Mouse (Mus musculus) neural tube, embryonic 11.5 days (tissue): Measurements from ENCODE around the gene Rpl10. TPM values are rescaled to one million over a fixed set of nuclear protein-coding genes. Genes with fewer than 3 reads are reported as not detected.
A peak's percentile ranks its signal among the peaks of the same experiment; 100 is the strongest.

Experiments
- ATAC-seq: fragments of 200-750 bp; cut with Nextera tagmentation; 2 replicates; pipeline ENCODE4 v1.8.0; 2017; ENCODE audit warnings: moderate number of reproducible peaks, mild to moderate bottlenecking, moderate TSS enrichment, moderate library complexity; ENCODE audit not compliant: insufficient read depth, low FRiP score, low TSS enrichment
- DNase-seq: peaks from one replicate; pipeline ENCODE4 v3.0.0-alpha.2; 2015; ENCODE audit warnings: low spot score
- H3K27ac ChIP-seq: fragments of 300-500 bp; sonication (generic); 2 replicates; pipeline ENCODE4 v1.5.1; 2014; ENCODE audit warnings: low read depth, mild to moderate bottlenecking, low read length
- H3K27me3 ChIP-seq: fragments of 300-500 bp; sonication (generic); 2 replicates; pipeline ENCODE4 v1.6.1; 2014; ENCODE audit warnings: mild to moderate bottlenecking, low read length, mixed read lengths; ENCODE audit not compliant: control insufficient read depth, insufficient read depth
- H3K36me3 ChIP-seq: fragments of 300-500 bp; sonication (generic); 2 replicates; pipeline ENCODE4 v1.6.1; 2014; ENCODE audit warnings: mild to moderate bottlenecking, low read length, moderate library complexity, mixed read lengths; ENCODE audit not compliant: control insufficient read depth, insufficient read depth
- H3K4me1 ChIP-seq: fragments of 300-500 bp; sonication (generic); 2 replicates; pipeline ENCODE4 v1.6.1; 2014; ENCODE audit warnings: low read length, mixed read lengths; ENCODE audit not compliant: control insufficient read depth, insufficient read depth
- H3K4me2 ChIP-seq: fragments of 300-500 bp; sonication (generic); 2 replicates; pipeline ENCODE4 v1.6.1; 2014; ENCODE audit warnings: low read depth, mild to moderate bottlenecking, moderate library complexity
- H3K4me3 ChIP-seq: fragments of 300-500 bp; sonication (generic); 2 replicates; pipeline ENCODE4 v1.5.1; 2014; ENCODE audit warnings: low read depth, low read length
- H3K9ac ChIP-seq: fragments of 300-500 bp; sonication (generic); 2 replicates; pipeline ENCODE4 v1.6.1; 2014; ENCODE audit warnings: mild to moderate bottlenecking, low read length
- H3K9me3 ChIP-seq: fragments of 300-500 bp; sonication (generic); 2 replicates; pipeline ENCODE4 v1.6.1; 2016; ENCODE audit warnings: low read length; ENCODE audit not compliant: control insufficient read depth
- WGBS: fragments of 180-500 bp; shearing (Covaris S2); extraction: QIAGEN DNeasy Blood & Tissue Kit; methylation state at CpG from one replicate; pipeline ENCODE4 v1.1.7; 2014; 5-methylcytosine and 5-hydroxymethylcytosine counted together
- polyA plus RNA-seq: library from polyadenylated mRNA; unstranded; fragments of >200 nt; fragmentation: Nextera tagmentation; extraction: Ambion mirVana; gene quantifications from 2 replicates; pipeline ENCODE4 v1.2.1, GENCODE M21; 2014

The Rpl10 gene
- polyA plus RNA-seq, 1 experiment from 2014 or later: 741 TPM

DNA sequence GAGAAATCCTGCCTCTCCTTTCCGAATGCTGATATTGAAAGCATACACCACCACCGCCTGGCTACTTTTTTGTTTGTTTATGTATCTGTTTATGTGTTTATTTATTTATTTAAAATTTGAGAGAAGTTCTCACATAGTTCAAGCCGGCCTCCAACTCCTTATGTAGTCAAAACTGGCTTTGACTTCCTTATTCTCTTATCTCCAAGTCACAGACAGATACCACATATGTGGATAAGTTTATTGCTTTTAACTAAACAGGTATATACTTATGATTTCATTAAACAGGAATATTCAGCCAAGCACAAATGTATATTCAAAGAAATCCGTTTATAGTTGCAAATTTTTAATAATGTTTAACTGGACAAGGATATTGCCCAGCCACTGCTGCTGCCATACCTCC lies 22.8 kb downstream of the Rpl10 start:
- H3K9ac ChIP-seq: no peak overlapping the region
- no peaks in the 10 kb centered on the region for H3K27me3 ChIP-seq
- H3K4me3 ChIP-seq: no peak overlapping the region
- no peaks in the 10 kb centered on the region for H3K4me1 ChIP-seq
- no peak overlapping the region for H3K4me2 ChIP-seq
- DNase-seq (no peak), ATAC-seq (no peak)
- H3K27ac ChIP-seq: no peak overlapping the region
- WGBS: 75% methylated on average over 4 of the region's 4 CpGs
- no peaks in the 10 kb centered on the region for H3K36me3 ChIP-seq
- H3K9me3 ChIP-seq: no peaks in the 10 kb centered on the region

DNA sequence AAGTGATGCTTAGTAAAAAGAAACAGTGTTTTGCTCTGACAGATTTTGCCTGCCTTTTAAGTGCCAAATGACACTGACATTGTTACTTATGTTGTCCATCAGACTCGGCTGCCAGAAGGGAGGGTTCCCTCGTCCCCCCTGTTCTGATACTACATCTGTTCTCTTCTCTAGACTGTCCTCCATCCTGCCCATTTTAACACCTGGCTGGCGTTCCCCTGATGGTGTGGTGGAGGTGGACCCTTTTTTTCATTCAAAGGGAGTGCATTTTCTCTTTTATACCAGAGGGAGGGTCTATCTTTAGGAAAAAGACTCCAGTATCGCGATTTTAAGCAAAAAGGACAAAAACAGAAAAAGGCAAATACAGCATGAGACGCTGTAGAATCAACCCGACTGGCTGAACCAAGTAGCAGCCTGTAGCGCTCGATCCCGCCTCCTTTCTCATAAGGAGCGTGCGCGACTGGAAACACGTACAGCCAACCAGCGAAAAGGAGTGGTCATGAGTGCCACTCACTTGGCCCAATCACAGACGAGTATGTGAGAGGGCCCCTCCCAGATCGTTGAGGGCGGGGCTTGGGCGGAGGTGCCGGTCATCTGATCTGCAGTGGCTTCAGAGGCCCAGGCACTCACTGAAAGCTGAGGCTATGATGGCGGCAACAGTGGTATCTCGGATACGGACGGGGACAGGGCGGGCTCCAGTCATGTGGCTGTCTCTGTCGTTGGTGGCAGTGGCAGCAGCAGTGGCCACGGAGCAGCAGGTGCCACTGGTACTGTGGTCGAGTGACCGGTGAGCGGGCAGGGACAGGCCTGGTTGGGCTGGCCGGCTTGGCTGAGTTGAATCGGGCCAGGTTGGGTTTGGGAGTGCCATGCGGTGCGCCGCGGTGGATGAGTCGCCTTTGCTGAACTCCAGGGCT lies 26.2 kb downstream of the Rpl10 start, which contains the start of gene Atp6ap1:
Gene Atp6ap1 (plus strand): TSS at position 560 of the 911 bp plus-strand sequence.
- Histone ChIP-seq H3K9me3 (no peaks in the 10 kb centered on the region), H3K4me1 (no peaks in the 10 kb centered on the region), H3K36me3 (no peaks in the 10 kb centered on the region), H3K4me2 (peak within 1 kb of the TSS; percentile 66), H3K9ac (peak within 1 kb of the TSS; percentile 70), H3K27ac (no peak within 1 kb of the TSS), H3K4me3 (peak within 1 kb of the TSS; percentile 60), H3K27me3 (no peaks in the 10 kb centered on the region)
- 14% methylated on average over 37 of the region's 37 CpGs for WGBS
- DNase-seq (peak; percentile 91), ATAC-seq (peak; percentile 99)

DNA sequence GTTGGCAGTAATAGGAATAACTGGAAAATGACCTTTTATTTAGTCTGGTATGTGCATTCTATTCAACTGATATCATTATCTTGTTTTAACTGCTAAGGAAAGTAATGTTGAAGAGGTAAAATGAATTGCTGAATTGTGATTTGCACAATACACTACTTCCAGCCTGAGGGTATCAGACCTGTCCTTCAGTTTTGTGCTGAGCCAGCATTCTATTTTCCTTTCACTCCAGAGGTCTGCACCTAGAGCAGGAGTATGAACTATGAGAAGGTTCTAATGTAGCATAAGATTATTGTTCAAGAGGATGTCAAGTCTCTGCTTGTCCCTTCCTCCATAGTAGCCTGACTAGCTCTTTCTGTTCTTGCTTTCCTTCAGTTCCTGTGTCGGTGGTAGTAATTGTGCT lies 27.7 kb downstream of the Rpl10 start:
- no peak overlapping the region for H3K27ac ChIP-seq
- DNase-seq: no peak
- no peaks in the 10 kb centered on the region for H3K9me3 ChIP-seq
- no peak overlapping the region for H3K4me2 ChIP-seq
- no peak overlapping the region for H3K9ac ChIP-seq
- H3K27me3 ChIP-seq: no peaks in the 10 kb centered on the region
- no peak for ATAC-seq
- no peak overlapping the region for H3K4me3 ChIP-seq
- WGBS: 87% methylated on average over 1 of the region's 1 CpGs
- no peaks in the 10 kb centered on the region for H3K36me3 ChIP-seq
- H3K4me1 ChIP-seq: no peaks in the 10 kb centered on the region

DNA sequence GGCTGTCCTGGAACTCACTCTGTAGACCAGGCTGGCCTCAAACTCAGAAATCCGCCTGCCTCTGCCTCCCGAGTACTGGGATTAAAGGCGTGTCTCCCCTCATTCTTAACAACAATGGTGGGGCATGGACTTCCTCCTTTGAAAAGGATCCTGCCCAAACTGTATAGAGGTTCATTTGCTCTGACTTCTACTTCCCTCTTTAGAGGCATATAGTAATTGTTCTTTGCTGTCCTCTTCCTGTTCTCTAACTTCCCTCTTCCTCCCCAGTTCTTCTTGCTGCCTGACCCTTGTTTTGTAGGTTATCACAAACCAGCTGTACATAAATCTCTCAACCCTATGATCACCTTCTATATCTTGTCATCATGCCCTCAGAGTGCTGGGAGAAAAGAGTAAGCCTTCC lies 29.1 kb downstream of the Rpl10 start:
- Histone ChIP-seq H3K27me3 (no peaks in the 10 kb centered on the region), H3K4me1 (no peaks in the 10 kb centered on the region), H3K27ac (no peak overlapping the region), H3K9ac (no peak overlapping the region), H3K4me3 (no peak overlapping the region), H3K9me3 (no peaks in the 10 kb centered on the region), H3K36me3 (no peaks in the 10 kb centered on the region), H3K4me2 (no peak overlapping the region)
- 76% methylated on average over 3 of the region's 3 CpGs for WGBS
- DNase-seq (no peak), ATAC-seq (no peak)

DNA sequence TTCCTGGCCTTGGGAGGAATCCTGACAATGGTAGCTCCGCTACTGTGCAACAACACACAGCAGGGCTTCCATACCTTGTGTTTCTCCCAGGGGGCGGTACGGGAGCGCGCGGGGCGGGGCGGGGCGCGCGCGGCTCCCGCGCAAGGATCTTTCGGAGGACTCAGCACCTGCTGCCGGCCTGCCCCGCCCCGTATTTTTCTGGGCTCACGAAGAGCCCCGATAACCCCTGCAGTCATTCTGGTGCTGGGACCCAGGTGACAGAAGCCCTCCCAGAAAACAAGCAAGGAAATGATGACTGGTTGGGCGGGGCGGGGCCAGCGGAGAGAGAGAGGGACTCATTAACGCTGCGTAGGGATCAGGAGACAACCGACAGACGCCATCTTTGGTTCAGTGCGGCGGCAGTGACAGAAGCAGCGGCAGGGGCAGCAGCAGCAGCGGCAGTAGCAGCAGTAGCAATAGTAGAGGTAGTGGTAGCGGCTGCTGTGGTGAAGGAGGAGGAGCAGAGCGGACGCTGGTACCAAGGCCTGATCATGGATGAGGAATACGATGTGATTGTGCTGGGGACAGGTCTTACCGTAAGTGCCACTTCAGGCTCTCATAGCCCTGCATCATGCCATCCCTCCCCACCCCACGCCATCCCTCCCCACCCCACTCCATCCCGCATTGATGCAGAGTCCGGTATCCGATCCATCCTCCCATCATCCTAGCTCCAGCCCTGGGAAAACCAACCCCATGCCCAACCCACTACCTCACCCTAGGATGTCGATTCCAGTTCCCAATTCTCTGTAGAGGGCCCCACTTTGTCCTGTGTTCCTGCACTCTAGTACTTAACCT lies 34.5 kb downstream of the Rpl10 start, which contains the start of gene Gdi1:
Gene Gdi1 (plus strand): TSS at position 132 of the 834 bp plus-strand sequence.
- peak within 1 kb of the TSS; percentile 57 for H3K4me2 ChIP-seq
- no peaks in the 10 kb centered on the region for H3K9me3 ChIP-seq
- no peaks in the 10 kb centered on the region; the same call in 1 of the 2 replicates for H3K4me1 ChIP-seq
- WGBS: 17% methylated on average over 41 of the region's 41 CpGs
- DNase-seq: peak; percentile 86
- ATAC-seq: peak; percentile 76
- H3K27me3 ChIP-seq: no peaks in the 10 kb centered on the region
- H3K27ac ChIP-seq: peak within 1 kb of the TSS; percentile 82
- H3K36me3 ChIP-seq: peaks cover 2% of the 10 kb centered on the region; the same call in 1 of the 2 replicates
- H3K4me3 ChIP-seq: peak within 1 kb of the TSS; percentile 57
- H3K9ac ChIP-seq: peak within 1 kb of the TSS; percentile 74

DNA sequence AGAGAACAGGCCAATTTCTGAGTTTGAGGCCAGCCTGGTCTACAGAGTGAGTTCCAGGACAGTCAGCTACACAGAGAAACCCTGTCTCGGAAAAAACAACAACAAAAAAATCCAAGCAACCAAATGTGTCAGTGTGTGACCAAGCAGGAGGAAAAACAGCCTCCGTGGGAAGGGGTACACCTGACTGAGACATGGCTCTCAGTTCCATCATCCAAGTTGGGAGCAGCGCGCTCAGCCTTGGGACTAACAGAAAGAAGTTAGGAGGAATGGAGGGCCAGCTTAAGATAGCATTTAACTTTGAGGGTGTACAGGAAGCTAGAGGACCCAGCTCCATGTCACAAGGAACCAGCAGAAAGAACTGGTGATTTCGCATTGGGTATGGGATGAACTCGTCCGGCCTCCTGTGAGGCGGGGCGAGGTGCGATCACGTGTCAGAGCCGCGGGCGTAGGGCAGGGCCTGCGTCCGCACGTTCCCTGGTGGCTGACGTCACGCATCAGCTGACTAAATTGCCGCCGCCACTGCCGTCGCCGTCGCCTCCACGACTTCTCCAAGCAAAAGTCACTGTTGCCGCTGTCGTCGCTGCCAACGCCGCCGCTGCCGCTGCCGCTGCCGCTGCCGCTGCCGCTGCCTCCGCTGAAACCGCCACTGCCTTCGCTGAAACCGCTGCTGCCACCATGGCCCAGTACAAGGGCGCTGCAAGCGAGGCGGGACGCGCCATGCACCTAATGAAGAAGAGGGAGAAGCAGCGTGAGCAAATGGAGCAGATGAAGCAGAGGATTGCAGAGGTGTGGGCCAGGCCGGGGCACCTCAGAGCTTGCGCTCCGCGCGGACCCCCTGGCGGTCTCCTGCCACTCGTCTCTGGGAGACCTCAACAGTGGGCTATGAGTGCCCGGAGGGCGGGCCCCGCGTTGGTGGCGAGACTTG lies 42.2 kb downstream of the Rpl10 start, which contains the start of gene Fam50a:
Gene Fam50a (plus strand): TSS at position 494 of the 925 bp plus-strand sequence.
- ATAC-seq (peak; percentile 96), DNase-seq (peak; percentile 88)
- H3K27me3 ChIP-seq: no peaks in the 10 kb centered on the region
- H3K9me3 ChIP-seq: no peaks in the 10 kb centered on the region
- no peaks in the 10 kb centered on the region for H3K4me1 ChIP-seq
- peaks cover 2% of the 10 kb centered on the region; the same call in 1 of the 2 replicates for H3K36me3 ChIP-seq
- H3K4me2 ChIP-seq: peak within 1 kb of the TSS; percentile 67
- peak within 1 kb of the TSS; percentile 54 for H3K9ac ChIP-seq
- H3K4me3 ChIP-seq: peak within 1 kb of the TSS; percentile 49
- 0 out of 2 replicates have a peak within 1 kb of the TSS, but pooled peaks have one; percentile 29 for H3K27ac ChIP-seq
- WGBS: 19% methylated on average over 41 of the region's 59 CpGs
